Mouse (Mus musculus) megakaryocyte, adult 5-6 weeks (primary cell): Measurements from ENCODE around the gene Lix1. TPM values are rescaled to one million over a fixed set of nuclear protein-coding genes. Genes with fewer than 3 reads are reported as not detected.
"Not testable (repeated sequence)": the region's sequence is repeated elsewhere in the genome, so short reads cannot be mapped to it uniquely, and the experiment has no call there.

ENCODE experiments used
- ATAC-seq: 2 replicates; pipeline ENCODE4 v1.8.0; 2016; ENCODE audit warnings: mild to moderate bottlenecking, inconsistent platforms; ENCODE audit not compliant: poor library complexity, severe bottlenecking
- total RNA-seq, 2 experiments: library from RNA; stranded (forward) in 1 of 2; stranded (reverse) in 1 of 2; fragments of 153-499, 151-499 nt in 1 of 2; fragments of 221-1000, 200-1000 nt in 1 of 2; gene quantifications; 2 replicates each; pipeline versions ENCODE4 v1.2.3 to v1.2.4; 2015 to 2017

Gene Lix1
- total RNA-seq, 2 experiments from 2014 or later = not detected

DNA sequence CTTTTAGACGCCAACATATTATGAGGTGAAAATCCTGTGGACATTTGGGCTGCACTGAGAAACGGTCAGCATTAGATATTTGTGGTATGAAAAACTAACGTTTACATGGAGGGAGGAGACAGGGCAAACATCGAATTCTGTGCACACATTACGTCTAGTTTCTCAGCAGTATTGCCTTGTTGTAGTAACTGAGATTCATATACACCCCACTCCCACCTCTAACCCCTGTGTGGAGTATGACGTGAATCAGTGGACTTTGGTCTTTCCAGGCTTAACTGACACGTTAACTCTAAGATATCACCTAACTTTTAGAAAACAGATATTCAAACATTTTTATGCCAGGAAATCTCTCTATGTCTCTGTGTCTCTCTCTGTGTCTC, 89.1 kb downstream of the Lix1 start:
- ATAC-seq = no peak

DNA sequence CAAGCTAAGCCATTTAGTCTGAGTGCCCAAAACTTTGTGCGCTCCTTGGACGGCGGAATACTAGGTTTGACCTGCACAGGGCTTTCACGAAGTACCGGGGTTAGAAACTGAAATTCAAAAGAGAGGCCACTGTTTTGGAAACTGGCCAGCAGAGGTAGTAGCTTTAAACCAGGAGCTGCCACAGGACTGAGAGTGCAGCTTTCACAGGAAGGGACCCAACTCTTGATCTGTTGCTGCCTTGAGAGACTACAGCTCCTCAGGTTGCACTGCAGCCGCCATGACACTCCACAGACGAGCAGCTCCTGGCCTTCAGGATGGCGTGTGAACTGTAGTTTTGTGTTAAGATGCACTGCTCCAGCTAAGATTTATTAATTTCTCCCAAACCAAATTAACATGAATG, 89.6 kb downstream of the Lix1 start:
- no peak for ATAC-seq

DNA sequence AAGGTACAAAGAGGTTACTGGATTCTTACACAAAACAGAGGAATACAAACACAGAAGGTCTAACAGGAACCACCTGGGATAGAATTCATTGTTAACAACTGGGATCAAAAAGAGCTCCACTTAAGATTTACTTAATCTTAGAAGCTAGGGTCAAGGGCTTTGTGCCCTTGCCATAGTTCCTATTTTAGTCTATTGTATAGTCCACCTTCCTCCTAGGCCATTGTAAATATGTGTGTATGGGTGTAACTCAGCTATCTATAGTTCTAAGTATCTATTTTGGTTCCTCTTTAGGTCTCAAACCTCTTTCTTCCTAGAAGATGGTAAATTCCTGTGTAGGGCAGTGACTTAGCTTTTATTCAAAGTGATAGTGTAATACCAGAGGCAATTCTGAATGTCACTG, 93.8 kb downstream of the Lix1 start:
- ATAC-seq = not testable (repeated sequence)

DNA sequence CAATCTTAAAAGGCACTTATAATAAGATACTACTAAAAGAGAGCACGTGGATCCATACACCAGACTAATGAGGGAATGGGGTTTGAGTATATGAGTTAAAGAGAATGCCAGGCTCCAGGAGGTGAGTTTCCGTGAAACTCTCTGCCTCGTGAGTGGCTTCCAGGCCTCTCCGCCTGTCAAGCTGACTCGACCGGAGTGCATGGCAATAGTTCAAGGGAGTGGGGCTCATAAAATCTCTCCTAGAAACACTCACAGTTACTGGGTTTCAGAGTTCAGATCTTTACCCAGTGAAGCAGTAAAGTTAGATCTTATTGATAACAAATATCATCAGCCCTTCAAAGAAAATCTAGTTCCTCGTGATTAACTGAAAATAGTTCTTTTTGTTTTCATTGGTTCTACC, 94.3 kb downstream of the Lix1 start:
- no peak for ATAC-seq

DNA sequence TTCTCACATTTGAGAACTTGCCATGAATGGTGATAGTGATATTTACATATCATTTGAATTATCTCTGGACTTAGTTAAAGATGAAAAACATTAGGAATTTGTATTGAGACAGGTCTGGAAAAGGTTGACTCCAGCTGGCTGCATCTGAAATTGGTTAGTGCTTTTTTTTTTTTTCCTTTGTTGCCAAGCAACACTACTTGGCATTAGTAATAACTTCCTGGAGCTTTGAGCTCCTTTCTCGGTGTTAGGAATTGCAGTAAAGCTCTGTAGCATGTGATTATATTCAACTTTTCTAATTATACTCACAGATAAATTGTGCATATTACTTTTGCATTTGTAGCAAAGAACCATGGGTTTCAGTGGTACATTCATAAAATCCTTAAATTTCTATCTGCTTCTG, 96.4 kb downstream of the Lix1 start:
- no peak for ATAC-seq

DNA sequence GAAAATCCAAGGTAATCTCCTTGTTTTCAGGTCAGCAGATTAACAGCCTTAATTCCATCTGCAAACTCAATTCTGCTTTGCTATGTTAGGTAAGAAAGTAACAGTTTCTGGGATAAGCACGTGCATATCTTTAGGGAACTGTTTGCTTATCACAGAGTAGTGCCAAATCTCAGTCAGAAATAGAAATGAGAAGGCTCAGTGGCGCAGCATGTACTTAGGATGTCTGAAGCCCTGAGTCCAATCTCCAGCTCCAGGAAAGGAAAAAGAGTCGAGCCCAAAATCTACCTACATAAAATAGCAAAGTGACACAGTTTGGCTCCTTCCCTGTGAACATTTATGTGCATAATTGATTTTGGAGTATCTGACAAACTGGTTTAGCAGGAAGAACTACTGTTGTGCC, 96.8 kb downstream of the Lix1 start:
- ATAC-seq = no peak

DNA sequence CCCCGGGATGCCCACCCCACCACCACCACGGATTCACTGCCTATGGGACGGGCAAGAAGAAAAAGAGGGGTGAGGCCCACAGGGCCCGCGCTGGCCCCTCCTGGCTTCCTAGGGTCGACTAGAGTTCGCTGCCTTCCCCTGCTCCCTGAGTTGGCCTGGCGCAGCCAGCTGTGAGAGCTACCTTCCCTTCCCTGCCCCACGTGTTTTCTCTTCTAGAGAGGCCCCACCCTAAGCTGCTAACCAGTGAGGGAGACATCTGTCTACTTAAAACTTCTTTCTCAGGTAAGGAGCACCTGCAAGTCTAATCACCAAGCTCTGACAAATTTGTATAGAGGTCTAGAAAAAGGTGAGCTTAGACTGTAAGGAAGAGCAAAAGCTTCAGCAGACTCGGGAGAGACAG, 104.2 kb downstream of the Lix1 start:
- no peak for ATAC-seq

Other genes starting within 250 kb of the Lix1 start
- 28.0 and 29.2 TPM in 2 replicates for gene Riok2, start 28.4 kb upstream of the Lix1 start, total RNA-seq (2015)
- gene Riok2, start 28.4 kb upstream of the Lix1 start, total RNA-seq (2017) = 33.7 and 40.5 TPM in 2 replicates
- gene Lnpep, start 222.4 kb downstream of the Lix1 start, total RNA-seq (2015) = 89.2 and 89.9 TPM in 2 replicates
- gene Lnpep, start 222.4 kb downstream of the Lix1 start, total RNA-seq (2017) = 57.6 and 72.7 TPM in 2 replicates